Mouse (Mus musculus) induced T-regulatory cell, adult 2 months (primary cell): ENCODE data around the gene H2-Q4.
A peak's percentile ranks its signal among the peaks of the same experiment; 100 is the strongest.
"Not testable (repeated sequence)": the region's sequence is repeated elsewhere in the genome, so short reads cannot be mapped to it uniquely, and the experiment has no call there.

Source experiments
- DNase-seq: peaks from one replicate; pipeline ENCODE4 v3.0.0-alpha.2; 2012; ENCODE audit warnings: low read depth

Gene H2-Q4

GRCm38 (mm10) chr17:35379369-35379728 is at the start of gene H2-Q4:
TSS of gene H2-Q4 (plus strand) at chr17:35379617.
- DNase-seq, result peak; percentile 98

GRCm38 (mm10) chr17:35329714-35330113 is 49.7 kb upstream of the H2-Q4 start:
- not testable (repeated sequence) for DNase-seq

- not testable (repeated sequence) for DNase-seq
Measured at GRCm38 (mm10) chr17:35331546-35331945, 47.9 kb upstream of the H2-Q4 start.

- no peak for DNase-seq
Measured at GRCm38 (mm10) chr17:35342071-35342671, 37.2 kb upstream of the H2-Q4 start, which contains the start of gene H2-Q2. TSS of gene H2-Q2 (plus strand) at chr17:35342242.

GRCm38 (mm10) chr17:35342711-35343476 is 36.5 kb upstream of the H2-Q4 start:
- DNase-seq, result peak; percentile 74

- not testable (repeated sequence) for DNase-seq
Measured at GRCm38 (mm10) chr17:35347659-35348058, 31.8 kb upstream of the H2-Q4 start.

GRCm38 (mm10) chr17:35353275-35353674 is 26.1 kb upstream of the H2-Q4 start:
- DNase-seq, result peak; percentile 66

GRCm38 (mm10) chr17:35354071-35354470 is 25.3 kb upstream of the H2-Q4 start:
- peak; percentile 42 for DNase-seq

- DNase-seq, result no peak
Measured at GRCm38 (mm10) chr17:35357086-35357485, 22.3 kb upstream of the H2-Q4 start.

- no peak for DNase-seq
Measured at GRCm38 (mm10) chr17:35358763-35359469, 20.5 kb upstream of the H2-Q4 start.

- DNase-seq, result peak; percentile 72
Measured at GRCm38 (mm10) chr17:35359470-35359862, 20.0 kb upstream of the H2-Q4 start.

- DNase-seq, result peak; percentile 87
Measured at GRCm38 (mm10) chr17:35379729-35380451, 473 bp downstream of the H2-Q4 start.

GRCm38 (mm10) chr17:35389796-35390195 is 10.4 kb downstream of the H2-Q4 start:
- peak; percentile 89 for DNase-seq

GRCm38 (mm10) chr17:35392671-35393070 is 13.3 kb downstream of the H2-Q4 start:
- peak; percentile 49 for DNase-seq

- DNase-seq, result peak; percentile 46
Measured at GRCm38 (mm10) chr17:35393864-35394800, 14.7 kb downstream of the H2-Q4 start.

GRCm38 (mm10) chr17:35396956-35397355 is 17.5 kb downstream of the H2-Q4 start:
- DNase-seq, result not testable (repeated sequence)

- DNase-seq, result not testable (repeated sequence)
Measured at GRCm38 (mm10) chr17:35413057-35413456, 33.6 kb downstream of the H2-Q4 start.

- not testable (repeated sequence) for DNase-seq
Measured at GRCm38 (mm10) chr17:35415273-35416129, 36.1 kb downstream of the H2-Q4 start.

GRCm38 (mm10) chr17:35418772-35419171 is 39.4 kb downstream of the H2-Q4 start:
- no peak for DNase-seq

- peak; percentile 37 for DNase-seq
Measured at GRCm38 (mm10) chr17:35419564-35419963, 40.1 kb downstream of the H2-Q4 start.
